Mouse (Mus musculus): ENCODE measurements at regions not wholly inside any gene's neighbourhood (a gene's known extent, or its start where the extent isn't known, plus 50 kb on each side); places are given as distances from the start of the nearest gene placed in this dataset.
A peak's percentile ranks its signal among the peaks of the same experiment; 100 is the strongest.

DNA sequence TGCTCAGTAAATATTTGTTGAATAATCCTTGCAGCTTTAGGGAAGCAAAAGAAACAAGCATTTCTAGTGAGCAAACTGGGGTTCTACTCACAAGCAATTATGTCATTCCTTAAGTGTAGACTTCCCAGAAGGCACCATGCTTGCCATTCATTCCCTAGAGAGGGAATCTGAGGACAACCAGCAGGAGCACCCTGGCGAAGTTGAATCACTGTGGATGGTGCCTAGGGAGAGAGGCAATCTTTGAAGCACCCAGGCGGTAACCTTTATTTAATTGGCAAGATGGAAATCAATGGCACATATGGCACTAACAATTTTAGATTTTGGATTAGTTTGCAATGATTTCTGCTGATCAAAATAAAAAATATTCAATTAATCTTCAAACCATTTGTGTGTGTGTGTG, 967.4 kb downstream of the Slc4a3 start:
- ATAC-seq (ENCODE audit: insufficient read depth, low FRiP score, low TSS enrichment) (no peak), DNase-seq (ENCODE audit: low spot score) (no peak)
- Histone ChIP-seq H3K4me2 (ENCODE audit: low read depth) (no peak overlapping the region), H3K4me1 (ENCODE audit: control insufficient read depth, insufficient read depth, low read length) (no peaks in the 10 kb centered on the region), H3K36me3 (ENCODE audit: control insufficient read depth, insufficient read depth, low read length) (no peaks in the 10 kb centered on the region), H3K9ac (ENCODE audit: low read length) (no peak overlapping the region), H3K27ac (ENCODE audit: low read depth, low read length) (no peak overlapping the region), H3K9me3 (ENCODE audit: control insufficient read depth, low read length) (no peaks in the 10 kb centered on the region), H3K27me3 (ENCODE audit: control insufficient read depth, insufficient read depth, low read length) (no peaks in the 10 kb centered on the region), H3K4me3 (ENCODE audit: low read depth, low read length) (no peak overlapping the region)
- 80% methylated on average over 2 of the region's 2 CpGs for WGBS

GRCm38 (mm10) chr1:76529531-76529930, 983.5 kb downstream of the Slc4a3 start:
- 55% methylated on average over 9 of the region's 9 CpGs for WGBS
- no peaks in the 10 kb centered on the region for H3K36me3 ChIP-seq (ENCODE audit: control insufficient read depth, insufficient read depth, low read length)
- H3K4me3 ChIP-seq (ENCODE audit: low read depth, low read length): no peak overlapping the region
- H3K4me1 ChIP-seq (ENCODE audit: control insufficient read depth, insufficient read depth, low read length): no peaks in the 10 kb centered on the region
- H3K4me2 ChIP-seq (ENCODE audit: low read depth): no peak overlapping the region
- no peaks in the 10 kb centered on the region for H3K27me3 ChIP-seq (ENCODE audit: control insufficient read depth, insufficient read depth, low read length)
- H3K9ac ChIP-seq (ENCODE audit: low read length): no peak overlapping the region
- DNase-seq (ENCODE audit: low spot score) (no peak), ATAC-seq (ENCODE audit: insufficient read depth, low FRiP score, low TSS enrichment) (no peak)
- H3K9me3 ChIP-seq (ENCODE audit: control insufficient read depth, low read length): no peaks in the 10 kb centered on the region
- no peak overlapping the region for H3K27ac ChIP-seq (ENCODE audit: low read depth, low read length)

DNA sequence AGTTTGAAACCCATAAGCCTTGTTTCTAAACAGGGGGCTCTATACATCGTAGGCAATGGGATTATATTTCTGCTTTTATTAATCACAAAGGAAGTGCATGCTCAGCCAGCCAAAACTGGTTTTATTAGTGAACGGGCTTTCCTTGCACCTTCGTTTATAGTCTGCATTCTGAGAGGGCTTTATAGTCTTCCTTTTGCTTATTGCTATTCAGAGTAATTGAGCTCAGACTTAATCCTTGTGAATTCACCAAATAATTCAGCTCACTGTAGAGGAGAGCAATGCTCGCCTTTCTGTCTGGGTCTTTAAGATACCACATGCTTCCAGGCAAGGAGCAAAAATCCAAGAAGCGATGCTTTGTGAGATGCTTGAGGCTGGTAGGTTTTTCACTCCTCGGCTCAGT, 984.3 kb downstream of the Slc4a3 start:
- H3K9me3 ChIP-seq (ENCODE audit: control insufficient read depth, low read length): no peaks in the 10 kb centered on the region
- H3K4me1 ChIP-seq (ENCODE audit: control insufficient read depth, insufficient read depth, low read length): peaks cover 3% of the 10 kb centered on the region; the same call in 1 of the 2 replicates
- H3K27me3 ChIP-seq (ENCODE audit: control insufficient read depth, insufficient read depth, low read length): no peaks in the 10 kb centered on the region
- no peak overlapping the region for H3K27ac ChIP-seq (ENCODE audit: low read depth, low read length)
- no peak overlapping the region for H3K9ac ChIP-seq (ENCODE audit: low read length)
- no peak for DNase-seq (ENCODE audit: low spot score)
- 79% methylated on average over 6 of the region's 6 CpGs for WGBS
- no peak overlapping the region for H3K4me3 ChIP-seq (ENCODE audit: low read depth, low read length)
- H3K4me2 ChIP-seq (ENCODE audit: low read depth): no peak overlapping the region
- no peak for ATAC-seq (ENCODE audit: insufficient read depth, low FRiP score, low TSS enrichment)
- H3K36me3 ChIP-seq (ENCODE audit: control insufficient read depth, insufficient read depth, low read length): no peaks in the 10 kb centered on the region

- H3K4me2 ChIP-seq (ENCODE audit: low read depth): no peak overlapping the region
- no peak overlapping the region for H3K27ac ChIP-seq (ENCODE audit: low read depth, low read length)
- H3K27me3 ChIP-seq (ENCODE audit: control insufficient read depth, insufficient read depth, low read length): no peaks in the 10 kb centered on the region
- H3K9me3 ChIP-seq (ENCODE audit: control insufficient read depth, low read length): no peaks in the 10 kb centered on the region
- ATAC-seq (ENCODE audit: insufficient read depth, low FRiP score, low TSS enrichment) (peak; percentile 60; the same call in 1 of the 2 replicates), DNase-seq (ENCODE audit: low spot score) (peak; percentile 14)
- no peak overlapping the region for H3K9ac ChIP-seq (ENCODE audit: low read length)
- no peaks in the 10 kb centered on the region for H3K36me3 ChIP-seq (ENCODE audit: control insufficient read depth, insufficient read depth, low read length)
- WGBS: 38% methylated on average over 4 of the region's 4 CpGs
- H3K4me1 ChIP-seq (ENCODE audit: control insufficient read depth, insufficient read depth, low read length): peaks cover 4% of the 10 kb centered on the region; the same call in 1 of the 2 replicates
- H3K4me3 ChIP-seq (ENCODE audit: low read depth, low read length): no peak overlapping the region
Measured at GRCm38 (mm10) chr1:76535522-76535956, 979.3 kb downstream of the Epha4 start.

DNA sequence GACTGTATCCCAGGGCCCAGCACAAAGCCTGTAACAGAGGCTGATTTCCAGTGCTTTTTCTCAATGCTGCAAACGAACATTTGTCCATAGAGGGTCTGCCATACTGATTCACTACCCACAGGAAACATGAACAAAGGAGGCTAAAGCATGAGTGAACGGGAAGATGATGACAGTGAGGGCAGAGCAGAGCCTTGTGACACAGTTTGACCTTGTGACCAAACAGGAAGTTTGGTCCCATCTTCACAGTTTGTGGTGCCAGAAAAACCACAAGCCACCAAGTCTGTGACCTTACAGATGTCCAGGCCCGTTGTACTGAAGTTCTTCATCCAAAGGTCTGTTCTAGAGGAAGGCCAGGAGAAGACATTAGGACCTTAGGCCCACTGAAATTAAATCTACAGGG, 974.4 kb downstream of the Epha4 start:
- Histone ChIP-seq H3K27ac (ENCODE audit: low read depth, low read length) (no peak overlapping the region), H3K27me3 (ENCODE audit: control insufficient read depth, insufficient read depth, low read length) (no peaks in the 10 kb centered on the region), H3K36me3 (ENCODE audit: control insufficient read depth, insufficient read depth, low read length) (no peaks in the 10 kb centered on the region), H3K9me3 (ENCODE audit: control insufficient read depth, low read length) (no peaks in the 10 kb centered on the region), H3K4me1 (ENCODE audit: control insufficient read depth, insufficient read depth, low read length) (no peaks in the 10 kb centered on the region), H3K9ac (ENCODE audit: low read length) (no peak overlapping the region), H3K4me2 (ENCODE audit: low read depth) (no peak overlapping the region), H3K4me3 (ENCODE audit: low read depth, low read length) (no peak overlapping the region)
- WGBS: 61% methylated on average over 3 of the region's 3 CpGs
- DNase-seq (ENCODE audit: low spot score) (no peak), ATAC-seq (ENCODE audit: insufficient read depth, low FRiP score, low TSS enrichment) (no peak)

GRCm38 (mm10) chr1:76550876-76551275, 964.0 kb downstream of the Epha4 start:
- WGBS: 85% methylated on average over 5 of the region's 5 CpGs
- Histone ChIP-seq H3K36me3 (ENCODE audit: control insufficient read depth, insufficient read depth, low read length) (no peaks in the 10 kb centered on the region), H3K9me3 (ENCODE audit: control insufficient read depth, low read length) (no peaks in the 10 kb centered on the region), H3K4me1 (ENCODE audit: control insufficient read depth, insufficient read depth, low read length) (no peaks in the 10 kb centered on the region), H3K4me2 (ENCODE audit: low read depth) (no peak overlapping the region), H3K27ac (ENCODE audit: low read depth, low read length) (no peak overlapping the region), H3K4me3 (ENCODE audit: low read depth, low read length) (no peak overlapping the region), H3K27me3 (ENCODE audit: control insufficient read depth, insufficient read depth, low read length) (no peaks in the 10 kb centered on the region), H3K9ac (ENCODE audit: low read length) (no peak overlapping the region)
- ATAC-seq (ENCODE audit: insufficient read depth, low FRiP score, low TSS enrichment) (no peak), DNase-seq (ENCODE audit: low spot score) (peak; percentile 22)

DNA sequence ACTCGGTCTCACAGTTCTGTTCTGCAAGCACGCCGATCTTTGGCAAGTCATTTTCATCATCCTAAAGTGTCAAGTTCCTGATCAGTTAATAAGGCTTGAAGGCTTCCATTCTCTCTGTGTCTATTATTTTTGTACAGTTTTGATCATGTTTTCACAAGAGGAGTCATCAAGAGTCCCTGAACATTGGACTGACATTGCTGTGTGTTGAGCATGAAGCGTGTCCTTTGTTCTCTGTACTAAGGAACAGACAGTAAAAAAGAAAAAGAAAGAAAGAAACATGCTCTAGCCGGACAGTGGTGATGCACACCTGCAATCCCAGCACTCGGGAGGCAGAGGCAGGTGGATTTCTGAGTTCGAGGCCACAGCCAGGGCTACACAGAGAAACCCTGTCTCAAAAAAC, 955.4 kb downstream of the Epha4 start:
- WGBS: 91% methylated on average over 7 of the region's 7 CpGs

GRCm38 (mm10) chr1:76575487-76575886, 939.4 kb downstream of the Epha4 start:
- no peak for ATAC-seq (ENCODE audit: insufficient read depth, low FRiP score, low TSS enrichment)
- 61% methylated on average over 5 of the region's 5 CpGs for WGBS
- no peak overlapping the region for H3K9ac ChIP-seq (ENCODE audit: low read length)
- no peak overlapping the region for H3K4me2 ChIP-seq (ENCODE audit: low read depth)
- no peaks in the 10 kb centered on the region for H3K27me3 ChIP-seq (ENCODE audit: control insufficient read depth, insufficient read depth, low read length)
- no peak overlapping the region for H3K4me3 ChIP-seq (ENCODE audit: low read depth, low read length)
- no peaks in the 10 kb centered on the region for H3K36me3 ChIP-seq (ENCODE audit: control insufficient read depth, insufficient read depth, low read length)
- no peak overlapping the region for H3K27ac ChIP-seq (ENCODE audit: low read depth, low read length)
- no peaks in the 10 kb centered on the region for H3K9me3 ChIP-seq (ENCODE audit: control insufficient read depth, low read length)
- no peaks in the 10 kb centered on the region for H3K4me1 ChIP-seq (ENCODE audit: control insufficient read depth, insufficient read depth, low read length)
- no peak for DNase-seq (ENCODE audit: low spot score)

More for the DNA sequence above, 955.4 kb downstream of the Epha4 start:
- ATAC-seq (ENCODE audit: insufficient read depth, low FRiP score, low TSS enrichment) (no peak), DNase-seq (ENCODE audit: low spot score) (no peak)
- no peak overlapping the region for H3K27ac ChIP-seq (ENCODE audit: low read depth, low read length)
- H3K9me3 ChIP-seq (ENCODE audit: control insufficient read depth, low read length): no peaks in the 10 kb centered on the region
- no peak overlapping the region for H3K9ac ChIP-seq (ENCODE audit: low read length)
- H3K27me3 ChIP-seq (ENCODE audit: control insufficient read depth, insufficient read depth, low read length): no peaks in the 10 kb centered on the region
- H3K4me3 ChIP-seq (ENCODE audit: low read depth, low read length): no peak overlapping the region
- H3K36me3 ChIP-seq (ENCODE audit: control insufficient read depth, insufficient read depth, low read length): no peaks in the 10 kb centered on the region
- H3K4me2 ChIP-seq (ENCODE audit: low read depth): no peak overlapping the region
- no peaks in the 10 kb centered on the region for H3K4me1 ChIP-seq (ENCODE audit: control insufficient read depth, insufficient read depth, low read length)

- 95% methylated on average over 2 of the region's 2 CpGs for WGBS
- DNase-seq (ENCODE audit: low spot score): no peak
Measured at GRCm38 (mm10) chr1:76585921-76586320, 929.0 kb downstream of the Epha4 start.

More at GRCm38 (mm10) chr1:76585921-76586320, 929.0 kb downstream of the Epha4 start:
- Histone ChIP-seq H3K27me3 (ENCODE audit: control insufficient read depth, insufficient read depth, low read length) (no peaks in the 10 kb centered on the region), H3K9me3 (ENCODE audit: control insufficient read depth, low read length) (no peaks in the 10 kb centered on the region), H3K4me2 (ENCODE audit: low read depth) (no peak overlapping the region), H3K27ac (ENCODE audit: low read depth, low read length) (no peak overlapping the region), H3K4me1 (ENCODE audit: control insufficient read depth, insufficient read depth, low read length) (no peaks in the 10 kb centered on the region), H3K9ac (ENCODE audit: low read length) (no peak overlapping the region), H3K4me3 (ENCODE audit: low read depth, low read length) (no peak overlapping the region), H3K36me3 (ENCODE audit: control insufficient read depth, insufficient read depth, low read length) (no peaks in the 10 kb centered on the region)
- no peak for ATAC-seq (ENCODE audit: insufficient read depth, low FRiP score, low TSS enrichment)

Measured in neural tube, embryonic 11.5 days (tissue).